Mouse (Mus musculus) spleen, adult 12 weeks (tissue): ENCODE data around the gene Olfr853.

Experiments
- DNase-seq: peaks from one replicate; pipeline ENCODE4 v3.0.0; 2022; ENCODE audit warnings: low spot score

The Olfr853 gene

DNA sequence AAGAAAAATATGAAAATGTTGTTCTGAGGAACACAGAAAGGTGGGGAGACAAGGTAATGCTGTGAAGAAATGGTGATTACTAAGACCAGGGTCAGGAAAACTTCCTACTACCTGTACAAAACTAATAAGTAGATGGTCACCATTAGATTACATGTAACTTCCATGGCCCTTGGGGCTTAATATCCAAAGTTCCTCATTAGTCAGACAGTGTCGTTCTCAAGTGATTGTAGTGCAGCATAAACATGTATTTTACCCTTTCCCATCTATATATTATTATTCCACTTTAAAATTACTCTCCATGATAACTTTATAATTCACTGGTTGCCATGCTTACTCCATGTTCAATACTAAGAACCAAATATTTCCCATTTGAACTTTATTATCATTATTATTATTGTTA, at the start of gene Olfr853:
Olfr853 (minus strand) TSS at position 101 of the 400 bp plus-strand sequence.
- DNase-seq, result no peak

DNA sequence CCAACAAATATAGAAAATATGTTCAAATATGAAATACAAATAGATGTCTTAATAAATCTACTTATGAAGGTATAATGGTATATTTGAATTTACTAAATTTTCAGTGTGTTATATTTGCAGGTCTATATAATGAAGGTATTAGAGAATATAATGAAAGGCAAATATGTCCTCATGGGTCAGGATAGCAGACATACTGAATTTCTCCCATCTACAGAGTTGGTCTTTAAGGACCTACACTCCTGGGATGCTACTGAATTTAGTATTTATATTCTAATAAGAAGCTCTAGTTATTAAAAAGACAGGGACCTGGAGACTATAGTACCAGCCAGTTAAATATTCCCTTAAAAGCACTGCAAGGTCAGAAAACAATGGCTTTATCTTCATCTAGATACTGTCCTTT, 41.4 kb upstream of the Olfr853 start, which contains the start of gene Olfr855:
Olfr855 (plus strand) TSS at position 301 of the 400 bp plus-strand sequence.
- no peak for DNase-seq

DNA sequence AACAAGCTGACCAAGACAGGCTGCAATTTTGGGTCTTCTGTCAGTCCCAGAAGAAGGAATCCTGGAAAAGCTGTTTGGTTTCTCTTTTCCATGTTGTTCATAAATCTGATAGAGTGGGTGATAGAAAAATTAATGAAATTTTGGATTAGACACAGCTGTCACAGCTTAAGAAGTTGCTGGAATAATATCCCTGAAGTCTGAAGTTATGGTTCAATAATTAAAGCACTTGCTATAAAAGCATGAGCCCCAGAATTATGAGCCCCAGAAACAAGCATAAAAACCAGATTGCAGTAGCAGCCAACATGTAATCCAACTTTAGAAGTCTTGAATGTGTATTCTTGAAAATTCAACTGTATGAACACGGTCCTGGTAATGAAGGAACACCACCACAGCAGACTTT, 26.4 kb upstream of the Olfr853 start, which contains the start of gene Olfr854:
Olfr854 (minus strand) TSS at position 101 of the 400 bp plus-strand sequence.
- DNase-seq, result no peak

DNA sequence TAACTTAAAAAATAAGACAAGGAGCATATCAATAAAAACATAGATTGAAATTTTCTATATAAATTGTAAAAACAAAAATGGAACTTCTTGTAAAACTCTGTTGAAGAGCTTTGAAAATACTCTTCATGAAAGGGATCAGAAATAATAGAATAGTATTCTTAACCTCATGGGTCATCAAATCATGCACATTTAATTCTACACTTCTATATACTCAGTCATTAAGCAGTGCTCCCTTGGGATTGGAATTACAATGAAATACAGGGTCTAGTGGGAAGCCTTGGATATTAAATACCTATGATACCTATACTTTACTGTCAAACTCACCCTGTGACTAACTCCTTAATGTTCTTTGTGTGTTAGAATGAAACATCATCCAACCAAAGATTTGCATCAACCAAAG, 47.9 kb downstream of the Olfr853 start, which contains the start of gene Olfr851:
Olfr851 (plus strand) TSS at position 301 of the 400 bp plus-strand sequence.
- no peak for DNase-seq
